Mouse (Mus musculus): ENCODE data around the gene Gpx8. TPM values are rescaled to one million over a fixed set of nuclear protein-coding genes. Genes with fewer than 3 reads are reported as not detected.
A peak's percentile ranks its signal among the peaks of the same experiment; 100 is the strongest.
"Not testable (repeated sequence)": the region's sequence is repeated elsewhere in the genome, so short reads cannot be mapped to it uniquely, and the experiment has no call there.

Gpx8 gene
- total RNA-seq, 2 experiments from 2014 or later = 36.2 to 43.7 TPM

GRCm38 (mm10) chr13:113023274-113024143 lies 22.7 kb downstream of the Gpx8 start:
- DNase-seq = no peak

DNA sequence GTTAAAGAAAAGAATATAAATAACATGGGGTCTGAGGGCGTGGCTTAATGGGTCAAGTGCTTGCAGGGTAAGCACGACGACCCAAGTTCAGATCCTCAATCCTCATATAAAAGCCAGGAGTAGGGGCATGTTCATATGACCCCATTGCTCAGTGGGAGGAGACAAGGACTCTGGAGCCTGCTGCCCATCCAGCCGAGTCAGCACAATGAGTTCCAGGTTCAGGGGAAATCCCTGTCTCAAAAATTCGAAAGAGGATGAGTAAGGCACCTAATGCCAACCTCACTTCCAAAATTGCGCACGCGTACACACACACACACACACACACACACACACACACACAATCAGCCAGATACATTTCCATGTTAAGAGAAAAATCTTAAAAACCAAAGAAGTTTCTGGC lies 23.7 kb downstream of the Gpx8 start:
- DNase-seq = no peak

- DNase-seq = no peak
Measured at GRCm38 (mm10) chr13:113021521-113021920, 24.7 kb downstream of the Gpx8 start.

- not testable (repeated sequence) for DNase-seq
Measured at GRCm38 (mm10) chr13:113013174-113013953, 32.8 kb downstream of the Gpx8 start.

- no peak for DNase-seq
Measured at GRCm38 (mm10) chr13:113012683-113013082, 33.5 kb downstream of the Gpx8 start.

DNA sequence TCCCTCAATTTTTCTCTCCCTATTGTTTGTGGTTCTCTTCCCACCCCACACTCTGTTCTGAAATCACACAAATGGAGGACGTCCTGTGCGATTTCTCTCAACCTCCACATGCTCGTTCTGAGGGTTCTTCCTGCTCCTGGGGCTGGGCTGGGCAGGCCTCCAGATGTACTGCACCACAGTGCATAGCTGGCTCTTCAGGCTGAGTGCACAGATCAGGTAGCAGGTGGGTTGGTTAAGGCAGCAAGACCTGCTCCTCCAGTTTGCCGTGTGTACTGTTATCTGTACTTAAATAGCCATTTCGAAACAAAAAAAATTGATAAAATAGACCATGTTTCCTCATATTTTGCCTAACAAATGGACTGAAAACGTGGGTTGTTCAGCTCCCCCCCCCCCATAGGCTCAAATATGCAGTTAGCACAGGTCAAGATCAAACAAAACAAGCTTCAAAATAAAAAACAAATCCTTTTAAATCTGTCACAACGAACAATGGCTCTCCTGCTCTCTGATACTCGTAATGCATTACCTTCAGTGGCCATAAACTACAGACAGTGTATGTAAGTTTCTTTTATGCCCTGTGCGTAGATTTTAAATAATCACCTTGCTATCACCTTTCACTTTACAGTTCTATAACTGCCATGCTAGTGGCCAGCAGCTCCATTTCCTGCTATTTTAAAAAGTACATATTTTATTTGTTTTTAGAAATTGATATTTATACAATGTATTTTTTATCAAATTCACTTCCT lies 45.5 kb downstream of the Gpx8 start:
- DNase-seq = no peak

GRCm38 (mm10) chr13:113000090-113000489 lies 46.1 kb downstream of the Gpx8 start:
- no peak for DNase-seq

GRCm38 (mm10) chr13:112998427-112999201 lies 47.6 kb downstream of the Gpx8 start:
- peak; percentile 12 for DNase-seq

DNA sequence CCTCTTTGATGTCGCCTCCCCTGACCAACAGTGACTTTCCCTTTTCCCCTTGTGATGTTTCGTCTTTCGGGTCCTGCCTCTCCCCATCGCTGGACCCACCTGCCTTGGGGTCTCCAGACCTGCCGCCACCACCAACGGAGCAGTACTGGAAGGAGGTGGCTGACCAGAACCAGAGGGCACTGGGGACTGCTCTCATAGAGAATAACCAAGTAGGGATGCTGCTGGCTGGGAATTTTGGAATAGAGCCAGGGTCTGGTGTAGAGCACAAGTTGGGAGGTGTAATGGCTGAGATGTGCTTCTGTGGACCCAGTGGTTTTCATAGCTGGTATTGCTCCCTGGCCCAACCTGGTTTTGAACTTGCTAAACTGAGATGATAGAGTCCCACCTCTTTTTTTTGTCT lies 48.8 kb downstream of the Gpx8 start:
- no peak for DNase-seq

GRCm38 (mm10) chr13:112996407-112996806 lies 49.8 kb downstream of the Gpx8 start:
- DNase-seq = no peak

GRCm38 (mm10) chr13:112994191-112994590 lies 52.0 kb downstream of the Gpx8 start:
- peak; percentile 44 for DNase-seq

DNA sequence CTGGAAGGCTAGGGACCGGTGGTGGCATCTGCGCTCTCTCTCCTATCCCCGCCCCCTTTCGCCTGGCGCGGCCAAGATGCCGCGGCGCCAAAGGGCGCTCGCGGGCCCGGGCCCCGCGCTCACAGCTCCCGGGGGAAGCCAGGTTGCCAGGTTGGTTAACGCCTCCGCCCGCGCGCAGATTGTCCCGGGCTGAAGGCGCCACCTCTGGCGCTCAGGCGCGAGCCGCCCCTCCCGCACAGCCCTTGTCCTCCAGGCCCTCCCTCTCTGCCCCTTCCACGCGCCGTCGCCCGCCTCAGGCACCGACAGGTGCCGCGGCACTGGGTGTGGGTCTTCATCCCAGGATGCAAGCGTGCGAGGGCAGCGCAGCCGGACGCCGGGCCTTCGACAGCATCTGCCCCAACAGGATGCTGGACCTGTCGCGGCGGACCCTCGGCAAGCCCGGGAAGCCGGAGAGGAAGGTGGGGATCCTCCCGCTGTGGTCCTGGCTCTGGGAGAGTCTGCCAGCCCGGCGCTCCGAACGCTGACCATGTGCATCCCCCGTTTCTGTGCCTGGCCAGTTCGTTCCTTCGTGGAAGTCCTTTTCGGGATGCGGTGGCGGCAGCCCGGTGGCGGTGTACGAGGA lies 52.6 kb downstream of the Gpx8 start, which contains the start of gene Mcidas:
Gene Mcidas, plus strand, starts transcription at position 315 of the 622 bp plus-strand sequence.
- peak; percentile 13 for DNase-seq

Small RNAs within 50 kb of the gene (microRNA-seq; reads per million reads assigned to microRNA genes)
- gene Mir449a = 19.1 to 38.1 reads per million in 2 experiments
- gene Mir449b = 0 reads per million in 2 experiments
- gene Mir449c = 0 reads per million in 2 experiments

Other genes with a start within 250 kb of the Gpx8 start
- gene Plpp1, start 245.6 kb downstream of the Gpx8 start, total RNA-seq (2021) = 10 to 100 TPM; 78.3 to 89.9 TPM
- gene Mtrex, start 119.0 kb downstream of the Gpx8 start, total RNA-seq (2021) = 10 to 100 TPM; 25.8 to 28.7 TPM
- gene Dhx29, start 119.0 kb downstream of the Gpx8 start, total RNA-seq (2021) = 10 to 100 TPM; 12.3 to 12.4 TPM
- under 1 TPM; 0.21 to 0.23 TPM for gene Ccno, start 58.6 kb downstream of the Gpx8 start, total RNA-seq (2021)
- gene Mcidas, start 52.6 kb downstream of the Gpx8 start, total RNA-seq (2021) = not detected
- not detected for gene Cdc20b, start 11.3 kb downstream of the Gpx8 start, total RNA-seq (2021)
- gene Gzma, start 54.6 kb upstream of the Gpx8 start, total RNA-seq (2021) = not detected
- gene Esm1, start 163.2 kb upstream of the Gpx8 start, total RNA-seq (2021) = 1 to 10 TPM; 3.6 to 3.9 TPM
- gene Gzmk, start 179.5 kb upstream of the Gpx8 start, total RNA-seq (2021) = not detected
- gene BC067074, start 246.7 kb upstream of the Gpx8 start, total RNA-seq (2021) = 1 to 10 TPM; 6.0 to 9.2 TPM

Measured in gastrocnemius, postnatal 10 days (tissue).